Mouse (Mus musculus) ovary, adult 10 weeks (tissue): ENCODE results near the gene Sltm. TPM values are rescaled to one million over a fixed set of nuclear protein-coding genes. Genes with fewer than 3 reads are reported as not detected.

ENCODE experiments used
- polyA plus RNA-seq: library from polyadenylated mRNA; stranded (reverse); fragments of 350-450 nt; fragmentation: Illumina TruSeq; extraction: RNeasy Lipid Tissue Mini Kit (QIAGEN cat#74804); gene quantifications from one replicate; pipeline ENCODE4 v1.2.3, GENCODE M21; 2014

The Sltm gene
- 76.4 TPM for polyA plus RNA-seq

GRCm38 (mm10) chr9:70542305-70543041 is at the start of gene Sltm:
Sltm (plus strand) TSS chr9:70542754.

GRCm38 (mm10) chr9:70503626-70504041 is 38.9 kb upstream of the Sltm start, which contains the start of gene Rnf111:
Rnf111 (minus strand) TSS chr9:70503725.

Other genes starting within 250 kb of the Sltm start
- 26.5 TPM for gene Ccnb2, start 121.2 kb upstream of the Sltm start, polyA plus RNA-seq
- 63.3 TPM for gene Rnf111, start 39.0 kb upstream of the Sltm start, polyA plus RNA-seq
- not detected for gene Gm10642, start 113.5 kb downstream of the Sltm start, polyA plus RNA-seq
- 42.0 TPM for gene Mindy2, start 114.4 kb downstream of the Sltm start, polyA plus RNA-seq
- gene Adam10, start 136.2 kb downstream of the Sltm start, polyA plus RNA-seq = 354 TPM